Mouse (Mus musculus) midbrain, embryonic 14.5 days (tissue): ENCODE results near the gene Gm49368. TPM values are rescaled to one million over a fixed set of nuclear protein-coding genes. Genes with fewer than 3 reads are reported as not detected.

Experiments
- ATAC-seq: fragments of 200-750 bp; cut with Nextera tagmentation; 2 replicates; pipeline ENCODE4 v1.8.0; 2017; ENCODE audit warnings: moderate number of reproducible peaks, moderate library complexity; ENCODE audit not compliant: low FRiP score, low TSS enrichment
- DNase-seq: peaks from one replicate; pipeline ENCODE4 v3.0.0-alpha.2; 2015
- H3K27ac ChIP-seq: fragments of 300-500 bp; sonication (generic); replicated peaks from 2 replicates; pipeline ENCODE4 v1.5.1; 2014; ENCODE audit warnings: mild to moderate bottlenecking, low read depth, low read length, moderate library complexity
- H3K27me3 ChIP-seq: fragments of 300-500 bp; sonication (generic); 2 replicates; pipeline ENCODE4 v1.6.1; 2014; ENCODE audit warnings: low read length, control low read depth, mixed read lengths; ENCODE audit not compliant: control insufficient read depth, insufficient read depth
- H3K36me3 ChIP-seq: fragments of 300-500 bp; sonication (generic); 2 replicates; pipeline ENCODE4 v1.6.1; 2014; ENCODE audit warnings: low read length, control low read depth; ENCODE audit not compliant: control insufficient read depth, insufficient read depth
- H3K4me1 ChIP-seq: fragments of 300-500 bp; sonication (generic); 2 replicates; pipeline ENCODE4 v1.6.1; 2014; ENCODE audit warnings: mild to moderate bottlenecking, antibody characterized with exemption, low read length, control low read depth; ENCODE audit not compliant: control insufficient read depth, insufficient read depth
- H3K4me2 ChIP-seq: fragments of 300-500 bp; sonication (generic); 2 replicates; pipeline ENCODE4 v1.6.1; 2014; ENCODE audit warnings: mild to moderate bottlenecking, low read length, moderate library complexity
- H3K4me3 ChIP-seq: fragments of 300-500 bp; sonication (generic); replicated peaks from 2 replicates; pipeline ENCODE4 v1.5.1; 2014; ENCODE audit warnings: low read depth, low read length
- H3K9ac ChIP-seq: fragments of 300-500 bp; sonication (generic); replicated peaks from 2 replicates; pipeline ENCODE4 v1.6.1; 2014; ENCODE audit warnings: mild to moderate bottlenecking, low read length, moderate library complexity
- H3K9me3 ChIP-seq: fragments of 300-500 bp; sonication (generic); 2 replicates; pipeline ENCODE4 v1.6.1; 2016; ENCODE audit warnings: low read length, control low read depth, mixed read lengths; ENCODE audit not compliant: control insufficient read depth
- WGBS: fragments of 180-500 bp; shearing (Covaris S2); extraction: QIAGEN DNeasy Blood & Tissue Kit; methylation state at CpG from one replicate; pipeline ENCODE4 v1.1.7; 2014; 5-methylcytosine and 5-hydroxymethylcytosine counted together
- polyA plus RNA-seq: library from polyadenylated mRNA; unstranded; fragments of >200 nt; fragmentation: Nextera tagmentation; extraction: Ambion mirVana; gene quantifications from 2 replicates; pipeline ENCODE4 v1.2.1, GENCODE M21; 2014

The Gm49368 gene
- polyA plus RNA-seq, 1 experiment from 2014 or later = not detected

GRCm38 (mm10) chr7:128105246-128105645, 42.8 kb downstream of the Gm49368 start:
- DNase-seq = no peak
- no peak for ATAC-seq
- WGBS = 82% methylated on average over 4 of the region's 4 CpGs

GRCm38 (mm10) chr7:128107462-128107861, 45.0 kb downstream of the Gm49368 start:
- DNase-seq (no peak), ATAC-seq (no peak)
- H3K27ac ChIP-seq = no peak overlapping the region
- H3K4me3 ChIP-seq = no peak overlapping the region
- no peaks in the 10 kb centered on the region for H3K4me1 ChIP-seq
- no peaks in the 10 kb centered on the region for H3K9me3 ChIP-seq
- H3K9ac ChIP-seq = no peak overlapping the region
- H3K27me3 ChIP-seq = no peaks in the 10 kb centered on the region
- no peak overlapping the region for H3K4me2 ChIP-seq
- 90% methylated on average over 7 of the region's 7 CpGs for WGBS
- no peaks in the 10 kb centered on the region for H3K36me3 ChIP-seq

More at GRCm38 (mm10) chr7:128105246-128105645, 42.8 kb downstream of the Gm49368 start:
- H3K36me3 ChIP-seq = no peaks in the 10 kb centered on the region
- H3K27ac ChIP-seq = no peak overlapping the region
- H3K4me2 ChIP-seq = no peak overlapping the region
- H3K27me3 ChIP-seq = no peaks in the 10 kb centered on the region
- no peak overlapping the region for H3K4me3 ChIP-seq
- no peak overlapping the region for H3K9ac ChIP-seq
- no peaks in the 10 kb centered on the region for H3K4me1 ChIP-seq
- no peaks in the 10 kb centered on the region for H3K9me3 ChIP-seq

- H3K27ac ChIP-seq = no peak overlapping the region
- H3K4me2 ChIP-seq = no peak overlapping the region
- H3K4me3 ChIP-seq = no peak overlapping the region
- DNase-seq (no peak), ATAC-seq (no peak)
- H3K27me3 ChIP-seq = no peaks in the 10 kb centered on the region
- H3K4me1 ChIP-seq = no peaks in the 10 kb centered on the region
- 77% methylated on average over 2 of the region's 2 CpGs for WGBS
- H3K36me3 ChIP-seq = no peaks in the 10 kb centered on the region
- no peak overlapping the region for H3K9ac ChIP-seq
- H3K9me3 ChIP-seq = no peaks in the 10 kb centered on the region
Observed at GRCm38 (mm10) chr7:128110314-128110713, 47.8 kb downstream of the Gm49368 start.

GRCm38 (mm10) chr7:128112131-128112530, 49.6 kb downstream of the Gm49368 start:
- no peak overlapping the region for H3K4me3 ChIP-seq
- ATAC-seq = no peak
- no peaks in the 10 kb centered on the region for H3K4me1 ChIP-seq
- DNase-seq = no peak
- WGBS = 94% methylated on average over 11 of the region's 11 CpGs
- no peaks in the 10 kb centered on the region for H3K27me3 ChIP-seq
- H3K4me2 ChIP-seq = no peak overlapping the region
- no peak overlapping the region for H3K27ac ChIP-seq
- no peak overlapping the region for H3K9ac ChIP-seq
- no peaks in the 10 kb centered on the region for H3K36me3 ChIP-seq
- H3K9me3 ChIP-seq = no peaks in the 10 kb centered on the region

- no peak for DNase-seq
- no peak overlapping the region for H3K9ac ChIP-seq
- H3K9me3 ChIP-seq = no peaks in the 10 kb centered on the region
- no peak overlapping the region for H3K4me2 ChIP-seq
- H3K36me3 ChIP-seq = no peaks in the 10 kb centered on the region
- H3K4me1 ChIP-seq = no peaks in the 10 kb centered on the region
- WGBS = 97% methylated on average over 11 of the region's 11 CpGs
- no peaks in the 10 kb centered on the region for H3K27me3 ChIP-seq
- no peak overlapping the region for H3K27ac ChIP-seq
- ATAC-seq = no peak
- no peak overlapping the region for H3K4me3 ChIP-seq
Observed at GRCm38 (mm10) chr7:128114371-128115105, 52.1 kb downstream of the Gm49368 start.

GRCm38 (mm10) chr7:128115211-128115958, 52.9 kb downstream of the Gm49368 start:
- ATAC-seq (no peak), DNase-seq (no peak)
- 80% methylated on average over 5 of the region's 5 CpGs for WGBS
- Histone ChIP-seq H3K9ac (no peak overlapping the region), H3K4me1 (no peaks in the 10 kb centered on the region), H3K27ac (no peak overlapping the region), H3K9me3 (no peaks in the 10 kb centered on the region), H3K27me3 (no peaks in the 10 kb centered on the region), H3K4me2 (no peak overlapping the region), H3K4me3 (no peak overlapping the region), H3K36me3 (no peaks in the 10 kb centered on the region)

- H3K4me1 ChIP-seq = no peaks in the 10 kb centered on the region
- no peak overlapping the region for H3K9ac ChIP-seq
- H3K27me3 ChIP-seq = no peaks in the 10 kb centered on the region
- ATAC-seq (no peak), DNase-seq (no peak)
- no peak overlapping the region for H3K27ac ChIP-seq
- H3K4me3 ChIP-seq = no peak overlapping the region
- no peak overlapping the region for H3K4me2 ChIP-seq
- no peaks in the 10 kb centered on the region for H3K9me3 ChIP-seq
- 96% methylated on average over 5 of the region's 5 CpGs for WGBS
- H3K36me3 ChIP-seq = no peaks in the 10 kb centered on the region
Observed at GRCm38 (mm10) chr7:128116396-128116795, 53.9 kb downstream of the Gm49368 start.

- H3K36me3 ChIP-seq = no peaks in the 10 kb centered on the region
- ATAC-seq = no peak
Observed at GRCm38 (mm10) chr7:128119726-128120490, 57.4 kb downstream of the Gm49368 start.

More at GRCm38 (mm10) chr7:128119726-128120490, 57.4 kb downstream of the Gm49368 start:
- Histone ChIP-seq H3K27ac (no peak overlapping the region), H3K9ac (no peak overlapping the region), H3K4me2 (no peak overlapping the region), H3K4me1 (no peaks in the 10 kb centered on the region), H3K4me3 (no peak overlapping the region), H3K27me3 (no peaks in the 10 kb centered on the region), H3K9me3 (no peaks in the 10 kb centered on the region)
- 88% methylated on average over 6 of the region's 6 CpGs for WGBS
- no peak for DNase-seq
